Mouse (Mus musculus) hindbrain, embryonic 14.5 days (tissue): ENCODE measurements at regions not wholly inside any gene's neighbourhood (a gene's known extent, or its start where the extent isn't known, plus 50 kb on each side); places are given as distances from the start of the nearest gene placed in this dataset.

Experiments
- ATAC-seq: fragments of 200-750 bp; cut with Nextera tagmentation; 2 replicates; pipeline ENCODE4 v1.8.0; 2017; ENCODE audit warnings: moderate number of reproducible peaks, mild to moderate bottlenecking, moderate TSS enrichment, moderate library complexity; ENCODE audit not compliant: low FRiP score
- DNase-seq: peaks from one replicate; pipeline ENCODE4 v3.0.0-alpha.2; 2015; ENCODE audit warnings: low spot score
- H3K27ac ChIP-seq: fragments of 300-500 bp; sonication (generic); 2 replicates; pipeline ENCODE4 v1.5.1; 2014; ENCODE audit warnings: mild to moderate bottlenecking, moderate library complexity
- H3K27me3 ChIP-seq: fragments of 300-500 bp; sonication (generic); 2 replicates; pipeline ENCODE4 v1.6.1; 2014; ENCODE audit warnings: mild to moderate bottlenecking, low read length, mixed read lengths; ENCODE audit not compliant: control insufficient read depth, insufficient read depth
- H3K36me3 ChIP-seq: fragments of 300-500 bp; sonication (generic); replicated peaks from 2 replicates; pipeline ENCODE4 v1.6.1; 2014; ENCODE audit not compliant: control insufficient read depth, insufficient read depth
- H3K4me1 ChIP-seq: fragments of 300-500 bp; sonication (generic); replicated peaks from 2 replicates; pipeline ENCODE4 v1.6.1; 2014; ENCODE audit warnings: antibody characterized with exemption, low read length, mixed read lengths; ENCODE audit not compliant: control insufficient read depth, insufficient read depth
- H3K4me2 ChIP-seq: fragments of 300-500 bp; sonication (generic); replicated peaks from 2 replicates; pipeline ENCODE4 v1.6.1; 2014; ENCODE audit warnings: mild to moderate bottlenecking, moderate library complexity
- H3K4me3 ChIP-seq: fragments of 300-500 bp; sonication (generic); replicated peaks from 2 replicates; pipeline ENCODE4 v1.5.1; 2014; ENCODE audit warnings: mild to moderate bottlenecking, low read length
- H3K9ac ChIP-seq: fragments of 300-500 bp; sonication (generic); 2 replicates; pipeline ENCODE4 v1.6.1; 2014
- H3K9me3 ChIP-seq: fragments of 300-500 bp; sonication (generic); 2 replicates; pipeline ENCODE4 v1.6.1; 2016; ENCODE audit warnings: low read length; ENCODE audit not compliant: control insufficient read depth
- WGBS: fragments of 180-500 bp; shearing (Covaris S2); extraction: QIAGEN DNeasy Blood & Tissue Kit; methylation state at CpG from one replicate; pipeline ENCODE4 v1.1.7; 2014; 5-methylcytosine and 5-hydroxymethylcytosine counted together

DNA sequence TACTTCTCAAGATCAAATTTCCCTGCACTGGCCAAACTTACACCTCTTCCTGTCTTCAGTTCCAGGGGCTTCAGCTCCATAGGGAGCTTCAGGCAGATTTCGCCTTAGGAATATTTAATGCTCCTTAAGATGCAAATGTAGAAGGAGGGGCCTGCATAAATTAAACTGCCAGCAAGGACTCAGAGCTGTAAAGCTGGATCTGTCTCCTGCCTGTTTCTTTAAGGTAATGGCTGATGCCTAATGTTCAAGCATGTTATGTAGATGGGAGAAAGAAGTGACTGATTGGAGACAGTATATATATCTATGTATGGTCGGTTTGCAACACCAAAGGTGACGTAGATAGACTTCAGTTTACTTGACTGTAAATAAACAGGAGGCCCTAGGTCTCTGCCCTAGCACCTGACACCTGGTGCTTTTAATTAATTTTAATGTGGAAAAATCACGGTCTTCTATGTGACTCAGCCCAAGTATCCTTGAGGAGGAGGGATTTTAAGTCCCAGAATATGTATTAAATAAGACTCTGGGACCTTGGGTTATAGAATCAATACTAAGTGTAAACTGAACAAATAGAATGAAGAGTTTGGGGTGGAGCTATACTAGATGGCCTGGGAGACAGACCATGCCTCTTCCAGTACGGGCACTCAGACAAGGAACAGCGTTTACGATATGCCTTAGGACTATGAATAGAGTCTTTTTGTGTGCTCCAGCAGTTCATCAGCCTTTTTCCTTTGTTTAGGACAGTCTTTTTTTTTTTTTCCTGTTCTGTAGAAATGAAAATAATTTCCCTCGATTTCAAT lies 651.7 kb upstream of the Lmcd1 start:
- Histone ChIP-seq H3K4me3 (no peak overlapping the region), H3K9me3 (no peaks in the 10 kb centered on the region), H3K9ac (no peak overlapping the region), H3K4me1 (no peaks in the 10 kb centered on the region), H3K27ac (no peak overlapping the region), H3K4me2 (no peak overlapping the region), H3K36me3 (no peaks in the 10 kb centered on the region), H3K27me3 (no peaks in the 10 kb centered on the region)
- WGBS: 53% methylated on average over 8 of the region's 8 CpGs
- ATAC-seq (no peak), DNase-seq (no peak)

GRCm38 (mm10) chr6:111622481-111623139 lies 650.9 kb upstream of the Lmcd1 start:
- Histone ChIP-seq H3K9me3 (no peaks in the 10 kb centered on the region), H3K4me1 (no peaks in the 10 kb centered on the region), H3K27me3 (no peaks in the 10 kb centered on the region), H3K27ac (no peak overlapping the region), H3K9ac (no peak overlapping the region), H3K36me3 (no peaks in the 10 kb centered on the region), H3K4me2 (no peak overlapping the region), H3K4me3 (no peak overlapping the region)
- DNase-seq (peak; percentile 47), ATAC-seq (no peak)
- 35% methylated on average over 7 of the region's 7 CpGs for WGBS

GRCm38 (mm10) chr6:111623140-111623497 lies 650.4 kb upstream of the Lmcd1 start:
- no peak for DNase-seq
- H3K4me2 ChIP-seq: no peak overlapping the region
- H3K9ac ChIP-seq: no peak overlapping the region
- H3K27me3 ChIP-seq: no peaks in the 10 kb centered on the region
- no peak overlapping the region for H3K4me3 ChIP-seq
- no peaks in the 10 kb centered on the region for H3K4me1 ChIP-seq
- H3K9me3 ChIP-seq: no peaks in the 10 kb centered on the region
- WGBS: 83% methylated on average over 4 of the region's 4 CpGs
- no peak for ATAC-seq
- no peak overlapping the region for H3K27ac ChIP-seq
- H3K36me3 ChIP-seq: no peaks in the 10 kb centered on the region

- Histone ChIP-seq H3K36me3 (no peaks in the 10 kb centered on the region), H3K9me3 (no peaks in the 10 kb centered on the region), H3K4me1 (no peaks in the 10 kb centered on the region), H3K27ac (no peak overlapping the region), H3K27me3 (no peaks in the 10 kb centered on the region), H3K9ac (no peak overlapping the region), H3K4me2 (no peak overlapping the region), H3K4me3 (no peak overlapping the region)
- DNase-seq: no peak
- ATAC-seq: no peak
Observed at GRCm38 (mm10) chr6:111625501-111625900, 648.1 kb upstream of the Lmcd1 start.

DNA sequence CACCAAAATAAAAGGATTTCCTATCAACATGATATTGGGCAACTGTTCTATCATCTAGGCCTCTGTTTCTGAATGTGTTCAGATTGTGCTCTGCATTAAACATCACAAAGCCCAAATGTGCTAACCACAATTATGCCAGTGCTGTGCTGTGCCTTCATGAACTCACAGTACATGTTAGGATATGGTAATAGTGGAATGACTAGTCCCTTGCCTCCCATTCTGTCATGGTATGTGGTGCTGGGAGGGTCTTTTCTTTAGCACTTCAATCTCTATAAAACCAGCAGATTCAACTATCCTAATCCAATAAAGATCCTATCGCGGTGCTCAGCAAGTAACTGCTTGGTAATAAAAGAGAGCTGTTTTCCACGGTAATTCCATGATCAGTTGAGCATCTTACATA lies 620.8 kb upstream of the Lmcd1 start:
- Histone ChIP-seq H3K9ac (no peak overlapping the region), H3K27ac (no peak overlapping the region), H3K4me3 (no peak overlapping the region), H3K4me2 (no peak overlapping the region), H3K9me3 (no peaks in the 10 kb centered on the region), H3K4me1 (no peaks in the 10 kb centered on the region), H3K27me3 (no peaks in the 10 kb centered on the region), H3K36me3 (no peaks in the 10 kb centered on the region)
- 87% methylated on average over 3 of the region's 3 CpGs for WGBS
- ATAC-seq (no peak), DNase-seq (no peak)

DNA sequence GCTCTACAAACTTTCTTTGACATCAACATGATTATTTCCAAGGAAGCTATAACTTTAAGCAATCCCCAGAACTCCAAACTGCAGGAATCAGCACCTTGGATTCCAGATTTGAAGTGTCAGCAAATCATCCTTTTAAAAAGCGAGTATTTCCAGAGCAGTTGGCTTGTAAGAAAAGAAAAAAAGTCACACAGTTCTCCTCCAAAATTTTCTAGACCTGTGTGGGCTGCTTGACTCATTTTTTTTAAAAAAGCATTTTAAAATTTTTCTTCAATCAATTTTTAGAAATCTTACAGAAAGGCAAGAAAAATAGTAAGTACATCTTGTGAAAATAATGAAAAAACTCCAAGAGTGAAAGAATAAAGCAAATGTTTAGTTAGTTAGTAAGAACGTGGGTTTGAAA lies 613.6 kb upstream of the Lmcd1 start:
- 66% methylated on average over 2 of the region's 2 CpGs for WGBS

GRCm38 (mm10) chr6:111664603-111665002 lies 609.0 kb upstream of the Lmcd1 start:
- no peak for ATAC-seq
- no peak for DNase-seq
- Histone ChIP-seq H3K9me3 (no peaks in the 10 kb centered on the region), H3K4me2 (no peak overlapping the region), H3K4me1 (no peaks in the 10 kb centered on the region), H3K4me3 (no peak overlapping the region), H3K27ac (no peak overlapping the region), H3K36me3 (no peaks in the 10 kb centered on the region), H3K27me3 (no peaks in the 10 kb centered on the region), H3K9ac (no peak overlapping the region)

More for the DNA sequence above, 613.6 kb upstream of the Lmcd1 start:
- Histone ChIP-seq H3K4me2 (no peak overlapping the region), H3K4me1 (no peaks in the 10 kb centered on the region), H3K9me3 (no peaks in the 10 kb centered on the region), H3K27me3 (no peaks in the 10 kb centered on the region), H3K36me3 (no peaks in the 10 kb centered on the region), H3K4me3 (no peak overlapping the region), H3K27ac (no peak overlapping the region), H3K9ac (no peak overlapping the region)
- ATAC-seq (no peak), DNase-seq (no peak)

GRCm38 (mm10) chr6:111684911-111685310 lies 588.6 kb upstream of the Lmcd1 start:
- DNase-seq (no peak), ATAC-seq (no peak)
- Histone ChIP-seq H3K9ac (no peak overlapping the region), H3K4me2 (no peak overlapping the region), H3K27me3 (no peaks in the 10 kb centered on the region), H3K4me1 (no peaks in the 10 kb centered on the region), H3K4me3 (no peak overlapping the region), H3K27ac (no peak overlapping the region), H3K36me3 (no peaks in the 10 kb centered on the region), H3K9me3 (no peaks in the 10 kb centered on the region)
- WGBS: 75% methylated on average over 2 of the region's 2 CpGs

- H3K9me3 ChIP-seq: no peaks in the 10 kb centered on the region
- no peaks in the 10 kb centered on the region for H3K36me3 ChIP-seq
- no peak for DNase-seq
- no peak overlapping the region for H3K4me3 ChIP-seq
- no peak for ATAC-seq
- H3K4me1 ChIP-seq: no peaks in the 10 kb centered on the region
- H3K9ac ChIP-seq: no peak overlapping the region
- no peaks in the 10 kb centered on the region for H3K27me3 ChIP-seq
- no peak overlapping the region for H3K4me2 ChIP-seq
- no peak overlapping the region for H3K27ac ChIP-seq
- WGBS: 93% methylated on average over 1 of the region's 1 CpGs
Observed at GRCm38 (mm10) chr6:111702864-111703263, 570.7 kb upstream of the Lmcd1 start.
